Mouse (Mus musculus) embryonic facial prominence, embryonic 15.5 days (tissue): ENCODE data around the gene Fscn3. TPM values are rescaled to one million over a fixed set of nuclear protein-coding genes. Genes with fewer than 3 reads are reported as not detected.
A peak's percentile ranks its signal among the peaks of the same experiment; 100 is the strongest.

Experiments used
- ATAC-seq: fragments of 200-750 bp; cut with Nextera tagmentation; 2 replicates; pipeline ENCODE4 v1.8.0; 2017; ENCODE audit warnings: low read depth, moderate TSS enrichment; ENCODE audit not compliant: insufficient number of reproducible peaks, low FRiP score, low TSS enrichment
- H3K27ac ChIP-seq: fragments of 300-500 bp; sonication (generic); replicated peaks from 2 replicates; pipeline ENCODE4 v1.5.1; 2015; ENCODE audit warnings: mild to moderate bottlenecking, inconsistent platforms
- H3K27me3 ChIP-seq: fragments of 300-500 bp; sonication (generic); 2 replicates; pipeline ENCODE4 v1.6.1; 2015; ENCODE audit warnings: inconsistent platforms
- H3K36me3 ChIP-seq: fragments of 300-500 bp; sonication (generic); 2 replicates; pipeline ENCODE4 v1.6.1; 2015; ENCODE audit warnings: mild to moderate bottlenecking, inconsistent platforms
- H3K4me1 ChIP-seq: fragments of 300-500 bp; sonication (generic); 2 replicates; pipeline ENCODE4 v1.6.1; 2015; ENCODE audit warnings: inconsistent platforms
- H3K4me2 ChIP-seq: fragments of 300-500 bp; sonication (generic); replicated peaks from 2 replicates; pipeline ENCODE4 v1.6.1; 2015; ENCODE audit warnings: mild to moderate bottlenecking, inconsistent platforms
- H3K4me3 ChIP-seq: fragments of 300-500 bp; sonication (generic); replicated peaks from 2 replicates; pipeline ENCODE4 v1.5.1; 2015; ENCODE audit warnings: mild to moderate bottlenecking, inconsistent platforms
- H3K9ac ChIP-seq: fragments of 300-500 bp; sonication (generic); 2 replicates; pipeline ENCODE4 v1.6.1; 2015; ENCODE audit warnings: inconsistent platforms
- H3K9me3 ChIP-seq: fragments of 300-500 bp; sonication (generic); replicated peaks from 2 replicates; pipeline ENCODE4 v1.6.1; 2016; ENCODE audit warnings: inconsistent platforms
- WGBS: fragments of 180-500 bp; shearing (Covaris S2); methylation state at CpG from one replicate; pipeline ENCODE4 v1.1.7; 2015; 5-methylcytosine and 5-hydroxymethylcytosine counted together
- polyA plus RNA-seq: library from polyadenylated mRNA; unstranded; fragments of >200 nt; fragmentation: Nextera tagmentation; extraction: Ambion mirVana; gene quantifications from 2 replicates; pipeline ENCODE4 v1.2.1, GENCODE M21; 2015

Gene Fscn3
- polyA plus RNA-seq, 1 experiment from 2014 or later = not detected

DNA sequence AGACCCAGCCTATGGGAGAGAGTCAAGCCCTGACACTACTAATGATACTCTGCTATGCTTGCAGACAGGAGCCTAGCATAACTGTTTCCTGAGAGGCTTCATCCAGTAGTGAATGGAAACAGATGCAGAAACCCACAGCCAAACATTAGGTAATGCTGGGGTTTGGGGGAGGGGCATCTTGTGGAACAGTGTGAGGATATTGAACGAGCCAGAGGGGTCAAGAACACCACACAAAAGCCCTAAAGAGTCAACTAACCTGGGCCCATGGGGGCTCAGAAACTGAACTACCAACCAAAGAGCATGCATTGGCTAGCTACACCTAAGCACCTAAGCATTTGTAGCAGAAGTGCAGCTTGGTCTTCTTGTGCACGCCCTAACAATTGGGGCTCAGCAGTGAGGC is 16.4 kb upstream of the Fscn3 start:
- Histone ChIP-seq H3K4me3 (no peak overlapping the region), H3K27ac (no peak overlapping the region), H3K4me1 (no peaks in the 10 kb centered on the region), H3K4me2 (no peak overlapping the region), H3K36me3 (peaks cover 9% of the 10 kb centered on the region), H3K9me3 (no peaks in the 10 kb centered on the region), H3K9ac (no peak overlapping the region), H3K27me3 (no peaks in the 10 kb centered on the region)
- 0 out of 2 replicates have a peak, but pooled peaks have one; percentile 19 for ATAC-seq
- WGBS = 62% methylated on average over 2 of the region's 2 CpGs

- peaks cover 25% of the 10 kb centered on the region for H3K4me1 ChIP-seq
- no peak overlapping the region for H3K4me3 ChIP-seq
- no peak overlapping the region for H3K9ac ChIP-seq
- H3K27me3 ChIP-seq = no peaks in the 10 kb centered on the region
- H3K27ac ChIP-seq = no peak overlapping the region
- ATAC-seq = no peak
- 66% methylated on average over 4 of the region's 4 CpGs for WGBS
- no peak overlapping the region for H3K4me2 ChIP-seq
- H3K9me3 ChIP-seq = no peaks in the 10 kb centered on the region
- H3K36me3 ChIP-seq = peaks cover 41% of the 10 kb centered on the region
These were observed 10.6 kb upstream of the Fscn3 start for GRCm38 (mm10) chr6:28416981-28417380.

DNA sequence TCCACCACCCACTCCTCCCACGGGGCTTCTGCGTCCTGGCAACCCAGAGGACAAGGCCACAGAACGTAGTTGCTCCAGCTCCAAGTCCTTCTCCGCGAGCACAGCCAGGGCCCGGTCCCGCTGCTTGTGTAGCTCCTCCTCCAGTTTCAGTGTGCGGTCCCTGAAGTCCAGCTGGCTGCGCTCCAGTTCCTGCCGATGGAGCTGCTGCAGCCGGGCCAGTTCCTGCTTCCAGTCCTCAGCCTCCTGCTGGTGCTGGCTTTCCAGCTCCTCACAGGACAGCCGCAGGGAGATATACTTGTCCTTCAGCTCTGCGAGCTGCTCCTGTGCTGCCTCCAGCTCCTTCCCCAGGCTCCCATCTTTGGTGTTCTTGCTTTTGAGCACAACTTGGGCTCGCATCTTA is 9.1 kb upstream of the Fscn3 start:
- WGBS = 85% methylated on average over 14 of the region's 14 CpGs
- H3K4me1 ChIP-seq = peaks cover 34% of the 10 kb centered on the region
- H3K4me3 ChIP-seq = no peak overlapping the region
- no peak overlapping the region for H3K4me2 ChIP-seq
- H3K36me3 ChIP-seq = peaks cover 41% of the 10 kb centered on the region
- ATAC-seq = no peak
- H3K9me3 ChIP-seq = no peaks in the 10 kb centered on the region
- no peaks in the 10 kb centered on the region for H3K27me3 ChIP-seq
- no peak overlapping the region for H3K9ac ChIP-seq
- H3K27ac ChIP-seq = no peak overlapping the region

- H3K9me3 ChIP-seq = no peaks in the 10 kb centered on the region
- H3K9ac ChIP-seq = no peak overlapping the region
- no peaks in the 10 kb centered on the region for H3K27me3 ChIP-seq
- no peak for ATAC-seq
- no peak overlapping the region; the same call in 1 of the 2 replicates for H3K4me2 ChIP-seq
- H3K4me3 ChIP-seq = 0 out of 2 replicates have a peak overlapping the region, but pooled peaks have one; percentile 1
- no peak overlapping the region for H3K27ac ChIP-seq
- WGBS = 65% methylated on average over 2 of the region's 2 CpGs
- peaks cover 41% of the 10 kb centered on the region for H3K36me3 ChIP-seq
- H3K4me1 ChIP-seq = peaks cover 40% of the 10 kb centered on the region
These were observed 7.9 kb upstream of the Fscn3 start for GRCm38 (mm10) chr6:28419673-28420072.

DNA sequence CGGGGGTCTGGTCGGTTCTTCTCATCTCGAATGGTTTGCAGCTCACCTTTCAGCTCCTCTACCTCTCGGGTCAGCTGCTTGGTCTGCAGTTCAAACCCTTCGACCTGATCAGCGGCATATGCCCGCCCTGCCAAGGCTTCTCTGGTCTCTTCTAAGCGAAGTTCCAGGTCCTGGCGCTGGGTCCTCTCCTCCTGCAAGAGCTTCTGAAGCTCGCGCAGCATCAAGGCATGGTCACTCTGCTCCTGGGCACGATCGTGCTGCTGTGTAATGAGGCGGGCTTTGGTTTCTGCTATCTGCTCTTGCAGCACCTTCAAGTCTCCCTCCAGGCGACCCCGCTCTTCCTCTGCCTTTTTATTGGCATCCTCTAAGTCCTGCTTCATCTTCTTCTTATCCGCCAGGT is 7.2 kb upstream of the Fscn3 start:
- Histone ChIP-seq H3K27me3 (no peaks in the 10 kb centered on the region), H3K4me1 (peaks cover 45% of the 10 kb centered on the region), H3K9ac (peak overlapping the region; percentile 72; the same call in 1 of the 2 replicates), H3K9me3 (no peaks in the 10 kb centered on the region), H3K27ac (no peak overlapping the region), H3K4me2 (peak overlapping the region; percentile 88), H3K36me3 (peaks cover 43% of the 10 kb centered on the region), H3K4me3 (peak overlapping the region; percentile 86)
- no peak for ATAC-seq
- 81% methylated on average over 17 of the region's 17 CpGs for WGBS

DNA sequence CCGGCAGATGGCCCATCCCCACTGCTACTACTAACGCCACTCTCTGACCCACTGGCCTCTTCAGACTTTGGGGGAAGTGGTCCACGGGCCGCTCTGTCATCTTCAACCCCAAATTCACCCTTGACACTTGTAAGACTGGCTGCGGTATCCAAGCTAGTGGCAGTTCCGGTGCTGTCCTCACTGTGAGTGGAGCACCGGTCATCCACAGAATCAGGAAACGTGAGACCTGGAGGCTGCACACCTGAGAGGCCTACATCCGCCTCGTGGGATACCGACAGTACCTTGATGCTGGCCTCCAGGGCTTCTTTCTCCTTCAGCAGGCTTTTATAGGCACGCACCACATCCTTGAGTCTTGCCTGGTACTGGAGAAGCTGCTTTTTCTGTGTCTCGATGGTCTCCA is 6.7 kb upstream of the Fscn3 start:
- Histone ChIP-seq H3K4me3 (peak overlapping the region; percentile 86), H3K27ac (0 out of 2 replicates have a peak overlapping the region, but pooled peaks have one; percentile 72), H3K4me1 (peaks cover 45% of the 10 kb centered on the region), H3K27me3 (no peaks in the 10 kb centered on the region), H3K36me3 (peaks cover 43% of the 10 kb centered on the region), H3K4me2 (peak overlapping the region; percentile 88), H3K9me3 (no peaks in the 10 kb centered on the region), H3K9ac (peak overlapping the region; percentile 72)
- no peak for ATAC-seq
- WGBS = 19% methylated on average over 13 of the region's 13 CpGs

GRCm38 (mm10) chr6:28421469-28422000 is 6.1 kb upstream of the Fscn3 start:
- WGBS = 0% methylated on average over 27 of the region's 27 CpGs
- Histone ChIP-seq H3K9me3 (no peaks in the 10 kb centered on the region), H3K4me2 (peak overlapping the region; percentile 88), H3K27ac (peak overlapping the region; percentile 72), H3K4me3 (peak overlapping the region; percentile 86), H3K36me3 (peaks cover 49% of the 10 kb centered on the region), H3K27me3 (no peaks in the 10 kb centered on the region), H3K9ac (peak overlapping the region; percentile 72), H3K4me1 (peaks cover 49% of the 10 kb centered on the region)
- ATAC-seq = peak; percentile 86

GRCm38 (mm10) chr6:28422651-28423290 is 4.8 kb upstream of the Fscn3 start:
- 68% methylated on average over 15 of the region's 15 CpGs for WGBS
- no peak for ATAC-seq

GRCm38 (mm10) chr6:28423313-28423712 is 4.3 kb upstream of the Fscn3 start, which contains the start of gene Arf5:
Arf5 (plus strand) TSS chr6:28423560.
- H3K36me3 ChIP-seq = peaks cover 39% of the 10 kb centered on the region
- H3K9me3 ChIP-seq = no peaks in the 10 kb centered on the region
- H3K4me3 ChIP-seq = peak within 1 kb of the TSS; percentile 69
- H3K9ac ChIP-seq = peak within 1 kb of the TSS; percentile 77
- H3K4me1 ChIP-seq = peaks cover 44% of the 10 kb centered on the region
- H3K27me3 ChIP-seq = no peaks in the 10 kb centered on the region
- peak within 1 kb of the TSS; percentile 85 for H3K27ac ChIP-seq
- ATAC-seq = peak; percentile 81
- peak within 1 kb of the TSS; percentile 88 for H3K4me2 ChIP-seq
- under 1% methylated on average over 31 of the region's 42 CpGs for WGBS

More at GRCm38 (mm10) chr6:28422651-28423290, 4.8 kb upstream of the Fscn3 start:
- Histone ChIP-seq H3K27me3 (no peaks in the 10 kb centered on the region), H3K9ac (no peak overlapping the region), H3K36me3 (peaks cover 43% of the 10 kb centered on the region), H3K27ac (peak overlapping the region; percentile 72), H3K4me1 (peaks cover 44% of the 10 kb centered on the region), H3K4me3 (peak overlapping the region; percentile 69), H3K9me3 (no peaks in the 10 kb centered on the region), H3K4me2 (peak overlapping the region; percentile 88)

DNA sequence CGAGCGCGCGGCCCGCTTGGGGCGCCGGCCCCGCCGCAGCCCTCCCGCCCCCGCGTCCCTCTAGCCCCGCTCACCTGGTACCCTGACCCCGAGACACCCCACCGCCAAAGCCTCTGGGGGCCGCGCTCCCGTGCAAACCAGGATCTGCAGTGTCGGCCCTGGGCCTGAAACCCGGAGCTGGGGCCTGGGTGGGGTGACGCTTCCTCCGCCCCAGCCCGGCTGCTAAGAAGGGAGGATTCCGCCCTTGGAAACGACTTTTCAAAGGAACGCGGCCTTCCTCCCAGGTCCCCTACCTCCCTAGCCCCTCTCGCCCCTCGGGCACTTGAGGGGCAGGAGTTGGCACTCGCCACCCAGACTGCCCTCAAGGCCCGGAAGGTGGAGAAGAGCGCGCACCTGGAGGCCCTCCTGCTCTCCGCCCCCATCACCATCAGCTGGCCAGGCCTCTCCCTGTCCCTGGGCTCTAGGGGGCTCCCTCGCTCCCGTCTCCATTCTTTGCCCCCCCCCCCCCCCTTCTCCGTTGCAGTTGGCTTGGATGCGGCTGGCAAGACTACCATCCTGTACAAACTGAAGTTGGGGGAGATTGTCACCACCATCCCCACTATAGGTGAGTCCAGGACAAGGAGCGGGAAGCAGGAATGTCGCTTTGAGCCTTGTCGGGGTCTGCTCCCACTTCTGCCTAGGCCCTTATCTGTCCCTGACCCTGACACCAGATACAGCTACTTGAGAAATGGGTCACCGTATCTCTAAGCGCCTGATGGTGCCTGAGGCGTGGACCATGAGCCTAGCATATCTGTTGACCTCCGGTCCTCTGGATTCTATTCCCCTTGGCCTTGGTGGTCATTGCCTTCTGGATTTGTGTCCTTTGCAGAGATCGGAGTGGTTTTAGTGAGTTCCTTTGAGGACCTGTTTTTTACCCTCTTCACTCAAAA is 3.6 kb upstream of the Fscn3 start:
- H3K36me3 ChIP-seq = peaks cover 32% of the 10 kb centered on the region
- peak overlapping the region; percentile 64 for H3K4me2 ChIP-seq
- H3K4me1 ChIP-seq = peaks cover 44% of the 10 kb centered on the region
- ATAC-seq = peak; percentile 41
- peak overlapping the region; percentile 85 for H3K27ac ChIP-seq
- peak overlapping the region; percentile 77 for H3K9ac ChIP-seq
- no peaks in the 10 kb centered on the region for H3K9me3 ChIP-seq
- H3K4me3 ChIP-seq = peak overlapping the region; percentile 69
- no peaks in the 10 kb centered on the region for H3K27me3 ChIP-seq
- WGBS = 8% methylated on average over 45 of the region's 46 CpGs

DNA sequence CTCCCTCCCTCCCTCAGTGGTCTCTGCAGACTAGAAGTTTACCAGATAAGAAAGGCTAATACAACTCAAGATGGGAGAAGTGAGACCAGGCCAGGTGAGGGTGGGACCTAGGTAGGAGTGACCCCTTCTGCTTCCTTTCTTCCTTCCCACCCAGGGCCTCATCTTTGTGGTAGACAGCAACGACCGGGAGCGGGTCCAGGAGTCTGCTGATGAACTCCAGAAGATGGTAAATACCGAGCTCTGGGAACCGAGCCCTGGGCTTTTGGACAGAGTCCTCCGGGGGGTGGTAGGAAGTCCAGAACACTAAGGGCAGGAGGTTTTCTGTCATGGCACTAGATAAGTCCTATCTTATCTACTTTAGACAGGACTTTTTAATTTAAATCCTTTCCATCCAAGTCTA is 2.6 kb upstream of the Fscn3 start:
- H3K4me1 ChIP-seq = peaks cover 38% of the 10 kb centered on the region

More for the DNA sequence above, 2.6 kb upstream of the Fscn3 start:
- Histone ChIP-seq H3K27ac (no peak overlapping the region), H3K4me2 (peak overlapping the region; percentile 64), H3K9ac (no peak overlapping the region), H3K27me3 (no peaks in the 10 kb centered on the region), H3K9me3 (no peaks in the 10 kb centered on the region), H3K36me3 (peaks cover 25% of the 10 kb centered on the region), H3K4me3 (0 out of 2 replicates have a peak overlapping the region, but pooled peaks have one; percentile 3)
- no peak for ATAC-seq
- WGBS = 84% methylated on average over 6 of the region's 6 CpGs
